Comparison of ENCODE assay signal across 8 mouse cellular contexts in genomic region chr1:171222238-171223155, GRCm38 (mm10). TPM values are rescaled to one million over a fixed set of nuclear protein-coding genes. Genes with fewer than 3 reads are reported as not detected.
DNase-seq lines count a peak whose midpoint lies in the region; ATAC-seq and TF ChIP-seq lines count a peak whose summit lies in the region.

Gene Tomm40l (minus strand): TSS chr1:171222514.

- TF ChIP-seq POLR2A in lung, adult 2 months (IDR thresholded peaks at IDR 0.05; ENCODE audit: borderline replicate concordance, extremely low read depth, low read depth, low read length), result peak; percentile 55; the same call in 1 of the 2 replicates

- peak within 1 kb of the TSS; percentile 69 for H3K9ac ChIP-seq in ES-E14 (ENCODE audit: insufficient read depth, low read depth, low read length, poor library complexity, severe bottlenecking)
- peak within 1 kb of the TSS; percentile 58 for H3K9ac ChIP-seq in forebrain, embryonic 15.5 days (replicated peaks)

- in situ Hi-C loops in ES-E14 (cut with MboI; ENCODE audit: low sequenced_read_pairs in 2 of 2, unreplicated experiment in 2 of 2), result no loop called here

- peak; percentile 97 for ATAC-seq in forebrain, embryonic 15.5 days (replicated peaks)
- ATAC-seq in neutrophil, adult 5-6 weeks (ENCODE audit: extremely low read depth, insufficient number of reproducible peaks, low FRiP score, poor library complexity, severe bottlenecking), result peak; percentile 92

- H3K9me3 ChIP-seq in ES-E14 (ENCODE audit: control insufficient read depth, insufficient read depth, low read depth, low read length), result no peaks in the 10 kb centered on the region
- no peaks in the 10 kb centered on the region for H3K9me3 ChIP-seq in forebrain, embryonic 15.5 days

- intact Hi-C loops in heart, postnatal 25 days (cut with DNase I), result no loop called here

- 2% methylated on average over 28 of the region's 28 CpGs for WGBS in forebrain, embryonic 15.5 days
- 1% methylated on average over 28 of the region's 28 CpGs for WGBS in lung, adult 2 months

- no peaks in the 10 kb centered on the region for H3K27me3 ChIP-seq in forebrain, embryonic 15.5 days

- peak; percentile 97 for DNase-seq in ES-E14 (ENCODE audit: low read depth, low spot score)
- peak; percentile 98 for DNase-seq in cerebellum, adult 11-12 months
- DNase-seq in heart, postnatal 25 days (ENCODE audit: low spot score), result peak; percentile 97
- DNase-seq in layer of hippocampus, adult 18-20 months (ENCODE audit: low spot score in 2 of 2), result peak; percentile 97 to 98
- peak; percentile 85 for DNase-seq in lung, adult 2 months
- peak; percentile 89 to 96 for DNase-seq in thymus, adult 18-20 months

- peak within 1 kb of the TSS; percentile 70 to 78 for H3K4me3 ChIP-seq in ES-E14 (ENCODE audit: insufficient read depth in 1 of 2, low read depth in 1 of 2, low read length in 2 of 2, poor library complexity in 1 of 2, severe bottlenecking in 1 of 2)
- H3K4me3 ChIP-seq in forebrain, embryonic 15.5 days, result peak within 1 kb of the TSS; percentile 66
- H3K4me3 ChIP-seq in lung, adult 2 months (replicated peaks; ENCODE audit: extremely low read depth, low read depth, low read length), result peak within 1 kb of the TSS; percentile 79

- H3K36me3 ChIP-seq in ES-E14 (ENCODE audit: control insufficient read depth, insufficient read depth, low read length, poor library complexity, severe bottlenecking), result peaks cover 8% of the 10 kb centered on the region; the same call in 1 of the 2 replicates
- H3K36me3 ChIP-seq in forebrain, embryonic 15.5 days, result peaks cover 18% of the 10 kb centered on the region; the same call in 1 of the 2 replicates

- peaks cover 2 to 12% of the 10 kb centered on the region in 2 experiments; a peak in 3 of 4 replicates for H3K4me1 ChIP-seq in ES-E14 (ENCODE audit: control insufficient read depth in 2 of 2, insufficient read depth in 2 of 2, low read length in 2 of 2, poor library complexity in 1 of 2)
- peaks cover 18% of the 10 kb centered on the region for H3K4me1 ChIP-seq in forebrain, embryonic 15.5 days
- H3K4me1 ChIP-seq in lung, adult 2 months (ENCODE audit: control insufficient read depth, insufficient read depth, low read length), result peaks cover 9% of the 10 kb centered on the region

- H3K4me2 ChIP-seq in forebrain, embryonic 15.5 days (replicated peaks), result peak within 1 kb of the TSS; percentile 79

- TF ChIP-seq CTCF in lung, adult 2 months (IDR thresholded peaks at IDR 0.05; ENCODE audit: insufficient read depth, low read length), result no peak

- peak within 1 kb of the TSS; percentile 63; the same call in 1 of the 2 replicates for H3K27ac ChIP-seq in ES-E14 (ENCODE audit: insufficient read depth, low read depth, low read length, poor library complexity, severe bottlenecking)
- H3K27ac ChIP-seq in forebrain, embryonic 15.5 days (replicated peaks), result peak within 1 kb of the TSS; percentile 75

TF ChIP-seq in ES-E14, 5 proteins besides CTCF, POLR2A, EP300 and RAD21:
- TF ChIP-seq MAFK (IDR thresholded peaks at IDR 0.05; ENCODE audit: insufficient read depth, low read depth, low read length) (no peak), HCFC1 (IDR thresholded peaks at IDR 0.05; ENCODE audit: borderline replicate concordance, insufficient read depth, low read length) (peak; percentile 92), ZC3H11A (IDR thresholded peaks at IDR 0.05; ENCODE audit: borderline replicate concordance, low read depth, low read length) (0 out of 2 replicates have a peak, but pooled peaks have one; percentile 4), ZNF384 (IDR thresholded peaks at IDR 0.05; ENCODE audit: low read depth, low read length) (no peak), CHD2 (IDR thresholded peaks at IDR 0.05; ENCODE audit: low read depth, low read length) (0 out of 2 replicates have a peak, but pooled peaks have one; percentile 53)

RNA-seq across cellular contexts. Expression of gene Tomm40l, which starts in this region (rescaled TPM):
- 22.0 and 27.5 TPM in 2 replicates for total RNA-seq in ES-E14 (2012; rRNA removed)
- 42.0 and 46.6 TPM in 2 replicates for polyA plus RNA-seq in forebrain, embryonic 15.5 days (2015; fragmentation: Nextera tagmentation; extraction: Ambion mirVana)
- 100 to 1,000 TPM in 1 of 2 experiments, 10 to 100 TPM in 1; 88.9 to 101 TPM for total RNA-seq in heart, postnatal 25 days (2021)
- total RNA-seq in layer of hippocampus, adult 18-20 months (2021), result 10 to 100 TPM; 71.6 to 77.6 TPM
- polyA plus RNA-seq in lung, adult 2 months (2012; rRNA removed), result 25.7 and 28.8 TPM in 2 replicates
- total RNA-seq in neutrophil, adult 5-6 weeks (2017), result 6.6 and 7.5 TPM in 2 replicates

Comparison
In these comparisons a context has a peak if more than half of its experiments do, and no peak if none do; other contexts are left out.
1. Peak in every context shown above with its lines: DNase-seq, ATAC-seq, H3K4me3 ChIP-seq and H3K27ac ChIP-seq.